Mouse (Mus musculus): ENCODE data around the gene Rab11fip5. TPM values are rescaled to one million over a fixed set of nuclear protein-coding genes. Genes with fewer than 3 reads are reported as not detected.
A peak's percentile ranks its signal among the peaks of the same experiment; 100 is the strongest.

Gene Rab11fip5
- polyA plus RNA-seq, 1 experiment from 2014 or later = 21.4 TPM

DNA sequence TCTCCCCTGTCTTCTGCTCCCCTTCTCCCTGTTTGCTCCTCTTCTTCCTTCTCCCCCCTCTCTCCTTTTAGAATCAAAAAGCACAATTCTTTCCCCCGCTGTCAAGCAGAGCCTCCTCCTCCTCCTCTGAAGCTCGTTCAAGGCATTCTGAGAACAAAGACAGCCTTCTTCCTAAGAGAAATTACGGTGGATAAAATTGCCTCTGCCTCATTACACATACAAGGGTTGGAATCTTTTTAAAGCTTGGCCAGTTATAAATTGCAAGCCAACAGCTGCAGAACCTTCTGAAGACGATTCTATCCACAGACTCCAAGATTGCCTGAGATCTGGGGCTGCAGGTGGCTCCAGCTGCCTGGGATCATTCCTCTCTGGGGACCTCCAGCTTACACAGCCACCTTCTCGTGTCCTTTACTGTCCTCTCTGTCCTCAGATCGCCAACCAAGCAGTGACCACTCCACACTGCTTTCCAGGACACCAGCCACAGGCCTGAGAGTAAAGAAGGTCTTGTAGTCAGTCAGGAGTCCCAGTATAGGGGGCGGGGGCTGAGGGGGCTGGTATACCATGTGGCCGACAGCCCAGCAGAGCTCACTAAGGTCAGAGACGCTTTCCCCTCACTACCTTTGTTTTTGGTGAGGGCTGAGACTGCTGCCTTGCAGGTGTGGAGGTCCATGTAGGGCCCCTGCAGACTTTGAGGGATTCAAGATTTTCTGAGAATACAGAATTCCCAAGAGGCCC lies 60.2 kb downstream of the Rab11fip5 start:
- Histone ChIP-seq H3K4me3 (replicated peaks) (no peak overlapping the region), H3K9me3 (replicated peaks) (no peaks in the 10 kb centered on the region), H3K36me3 (no peaks in the 10 kb centered on the region), H3K4me1 (peaks cover 3% of the 10 kb centered on the region; the same call in 1 of the 2 replicates), H3K9ac (no peak overlapping the region), H3K4me2 (replicated peaks) (no peak overlapping the region), H3K27ac (replicated peaks) (no peak overlapping the region), H3K27me3 (no peaks in the 10 kb centered on the region)
- 37% methylated on average over 9 of the region's 9 CpGs for WGBS
- ATAC-seq (ENCODE audit: insufficient number of reproducible peaks, low FRiP score, low TSS enrichment, low read depth) = no peak

DNA sequence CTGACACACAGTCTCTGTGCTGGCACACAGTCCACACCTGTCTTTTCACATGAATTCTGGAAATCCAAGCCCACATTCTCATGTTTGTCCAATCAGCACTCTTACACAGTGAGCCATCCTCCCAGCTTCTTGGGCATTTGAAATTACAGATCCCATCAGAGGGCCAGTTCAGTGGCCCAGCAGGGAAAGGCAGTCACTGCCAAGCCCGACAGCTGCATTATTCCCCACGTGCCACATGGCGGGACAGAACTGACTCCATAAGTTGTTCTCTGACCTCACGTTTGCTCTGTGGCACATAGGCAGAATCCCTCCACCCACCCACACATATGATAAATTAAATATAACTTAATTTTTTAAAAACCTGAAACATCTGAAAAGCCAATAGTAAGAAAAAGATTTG lies 66.5 kb downstream of the Rab11fip5 start:
- 75% methylated on average over 4 of the region's 4 CpGs for WGBS
- Histone ChIP-seq H3K4me3 (replicated peaks) (no peak overlapping the region), H3K27ac (replicated peaks) (no peak overlapping the region), H3K4me1 (peaks cover 3% of the 10 kb centered on the region), H3K27me3 (no peaks in the 10 kb centered on the region), H3K36me3 (no peaks in the 10 kb centered on the region), H3K9ac (no peak overlapping the region), H3K4me2 (replicated peaks) (no peak overlapping the region), H3K9me3 (replicated peaks) (no peaks in the 10 kb centered on the region)
- no peak for ATAC-seq (ENCODE audit: insufficient number of reproducible peaks, low FRiP score, low TSS enrichment, low read depth)

DNA sequence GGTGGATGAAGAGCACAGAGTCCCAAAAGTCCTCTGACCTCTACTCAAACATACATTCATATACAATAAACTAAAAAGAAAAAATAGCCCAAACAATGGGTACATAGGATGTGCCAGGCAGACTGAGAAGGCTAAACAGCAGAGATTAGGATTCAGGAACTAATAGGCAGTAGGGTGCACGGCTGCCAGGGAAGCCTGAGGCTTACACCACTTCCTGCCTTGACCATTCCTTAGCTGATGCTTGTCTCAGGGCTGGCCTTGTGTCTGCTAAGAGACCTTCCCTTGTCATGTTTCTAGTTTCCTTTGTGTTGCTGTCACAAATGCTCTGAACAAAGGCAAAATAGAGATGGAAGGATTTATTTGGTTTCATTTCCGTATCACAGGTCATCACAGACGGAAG lies 68.1 kb downstream of the Rab11fip5 start:
- H3K4me2 ChIP-seq (replicated peaks) = no peak overlapping the region
- H3K27ac ChIP-seq (replicated peaks) = no peak overlapping the region
- peaks cover 10% of the 10 kb centered on the region for H3K4me1 ChIP-seq
- no peak for ATAC-seq (ENCODE audit: insufficient number of reproducible peaks, low FRiP score, low TSS enrichment, low read depth)
- WGBS = 78% methylated on average over 3 of the region's 3 CpGs
- no peaks in the 10 kb centered on the region for H3K9me3 ChIP-seq (replicated peaks)
- H3K4me3 ChIP-seq (replicated peaks) = no peak overlapping the region
- no peaks in the 10 kb centered on the region for H3K27me3 ChIP-seq
- no peaks in the 10 kb centered on the region for H3K36me3 ChIP-seq
- H3K9ac ChIP-seq = no peak overlapping the region

DNA sequence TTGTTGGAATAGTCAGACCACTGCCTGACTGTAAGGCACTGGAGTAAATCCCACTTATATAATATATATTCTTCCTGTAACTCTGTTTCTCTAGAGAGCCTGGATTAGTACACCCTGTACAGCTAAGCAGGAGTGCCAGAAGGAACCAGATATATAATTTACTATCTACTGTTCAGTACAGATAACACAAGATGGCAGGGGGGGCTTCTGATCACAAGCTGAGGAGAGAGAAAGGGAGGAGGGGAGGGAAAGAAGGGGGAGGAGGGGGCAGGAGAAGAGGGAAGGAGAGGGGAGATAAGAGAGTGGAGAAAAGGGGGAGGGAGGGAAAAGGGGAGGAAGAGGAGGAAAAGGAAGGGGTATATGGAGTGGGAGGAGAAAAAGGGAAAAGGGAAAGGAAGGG lies 68.6 kb downstream of the Rab11fip5 start:
- Histone ChIP-seq H3K36me3 (no peaks in the 10 kb centered on the region), H3K4me2 (replicated peaks) (no peak overlapping the region), H3K9me3 (replicated peaks) (no peaks in the 10 kb centered on the region), H3K27me3 (no peaks in the 10 kb centered on the region), H3K27ac (replicated peaks) (no peak overlapping the region), H3K9ac (no peak overlapping the region), H3K4me3 (replicated peaks) (no peak overlapping the region), H3K4me1 (peaks cover 10% of the 10 kb centered on the region)
- ATAC-seq (ENCODE audit: insufficient number of reproducible peaks, low FRiP score, low TSS enrichment, low read depth) = no peak

DNA sequence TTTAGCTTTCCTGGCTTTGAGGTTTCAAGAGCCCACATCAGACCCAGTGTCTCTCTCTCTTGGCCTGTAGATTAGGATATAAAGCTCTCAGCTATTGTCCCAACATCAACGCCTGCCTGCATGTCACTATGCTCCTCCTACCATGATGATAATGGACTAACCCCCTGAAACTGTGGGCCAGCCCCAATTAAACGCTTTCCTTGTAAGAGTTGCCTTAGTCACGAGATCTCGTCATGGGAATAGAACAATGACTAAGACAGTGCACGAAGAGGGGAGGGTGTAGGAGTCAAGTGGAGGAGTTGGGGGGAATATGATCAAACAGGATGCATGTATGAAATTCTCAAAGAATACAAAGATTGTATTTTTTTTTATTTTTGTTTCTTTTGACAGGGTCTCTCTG lies 69.5 kb downstream of the Rab11fip5 start:
- no peak for ATAC-seq (ENCODE audit: insufficient number of reproducible peaks, low FRiP score, low TSS enrichment, low read depth)
- 78% methylated on average over 5 of the region's 5 CpGs for WGBS
- Histone ChIP-seq H3K4me2 (replicated peaks) (no peak overlapping the region), H3K4me3 (replicated peaks) (no peak overlapping the region), H3K27ac (replicated peaks) (no peak overlapping the region), H3K9ac (no peak overlapping the region), H3K4me1 (peaks cover 10% of the 10 kb centered on the region), H3K36me3 (no peaks in the 10 kb centered on the region), H3K27me3 (no peaks in the 10 kb centered on the region), H3K9me3 (replicated peaks) (no peaks in the 10 kb centered on the region)

DNA sequence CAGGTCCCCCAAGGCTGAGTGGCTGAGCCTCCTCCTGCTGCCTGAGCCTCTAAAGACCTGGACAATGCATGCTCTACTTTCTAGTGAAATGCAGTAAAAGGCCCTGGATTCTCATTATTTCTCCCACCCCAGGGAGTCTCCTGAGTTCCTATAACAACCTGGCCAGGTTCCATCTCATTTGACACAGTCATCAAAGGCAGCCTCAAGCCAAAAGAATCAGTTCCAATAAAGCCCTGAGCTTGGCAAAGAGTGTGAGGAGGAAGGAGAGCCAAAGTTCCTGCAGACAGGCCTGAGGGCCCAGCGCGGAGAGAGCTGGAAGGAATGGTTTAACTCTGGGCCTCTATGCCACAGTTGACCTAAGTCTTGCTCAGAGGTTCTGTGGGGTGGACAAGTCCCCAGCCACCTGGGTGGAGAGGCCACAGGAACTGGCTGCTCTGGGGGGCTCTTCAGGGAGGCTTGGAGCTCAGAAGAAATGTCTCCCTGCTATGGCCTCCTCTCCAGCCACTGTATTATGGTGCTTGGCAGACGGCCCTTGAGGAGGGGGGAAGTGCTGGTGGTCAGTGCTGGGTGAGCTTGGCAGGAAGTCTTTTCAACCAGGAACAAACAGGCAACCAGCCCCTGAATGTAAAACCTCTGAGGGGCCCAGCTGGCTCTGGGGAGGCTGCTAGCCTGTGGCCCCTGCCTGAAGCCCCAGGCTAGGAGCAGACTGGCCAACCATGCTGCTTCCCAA lies 71.9 kb downstream of the Rab11fip5 start:
- H3K9me3 ChIP-seq (replicated peaks) = no peaks in the 10 kb centered on the region
- no peak overlapping the region for H3K9ac ChIP-seq
- peak overlapping the region; percentile 69 for H3K27ac ChIP-seq (replicated peaks)
- no peaks in the 10 kb centered on the region for H3K36me3 ChIP-seq
- H3K4me3 ChIP-seq (replicated peaks) = no peak overlapping the region
- peak; percentile 75 for ATAC-seq (ENCODE audit: insufficient number of reproducible peaks, low FRiP score, low TSS enrichment, low read depth)
- no peak overlapping the region for H3K4me2 ChIP-seq (replicated peaks)
- 37% methylated on average over 3 of the region's 3 CpGs for WGBS
- H3K27me3 ChIP-seq = no peaks in the 10 kb centered on the region
- H3K4me1 ChIP-seq = peaks cover 10% of the 10 kb centered on the region

DNA sequence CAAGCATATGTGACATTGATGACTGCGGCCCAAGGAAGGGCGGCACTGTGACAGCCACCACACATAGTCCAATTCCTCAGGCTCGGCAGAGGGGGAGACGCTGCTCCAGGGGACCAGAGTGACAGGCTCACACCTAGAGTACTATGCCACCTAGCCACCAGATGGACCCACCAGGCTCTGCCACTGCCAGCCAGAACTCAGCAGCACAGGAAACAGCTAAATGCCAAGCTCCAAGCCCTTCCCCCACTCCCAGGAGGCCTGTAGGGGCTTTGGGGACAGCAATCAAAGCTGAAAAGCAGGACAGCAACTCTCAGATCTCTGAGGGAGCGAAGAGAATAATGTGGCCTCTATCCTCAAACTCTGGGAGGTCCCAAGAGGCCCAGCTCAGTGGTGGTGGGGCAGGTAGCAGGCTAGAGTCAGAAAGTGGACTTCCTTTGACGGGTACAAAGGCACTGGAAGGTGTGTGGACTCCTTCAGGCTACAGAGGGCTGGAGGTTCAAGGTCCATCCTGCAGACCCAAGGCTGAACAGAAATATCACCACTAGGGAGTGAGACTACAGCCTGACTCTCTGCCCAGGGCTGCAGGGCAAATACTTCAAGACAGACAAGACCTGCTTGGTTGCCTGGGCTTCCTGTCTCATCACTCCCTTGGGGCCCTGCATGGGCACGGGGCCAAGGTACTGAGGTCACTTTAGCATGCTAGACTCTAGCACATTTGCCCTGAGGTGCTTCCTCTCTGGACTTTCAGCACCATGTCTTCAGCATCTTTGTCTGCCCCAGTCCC lies 78.9 kb downstream of the Rab11fip5 start:
- Histone ChIP-seq H3K9ac (no peak overlapping the region), H3K27me3 (no peaks in the 10 kb centered on the region), H3K27ac (replicated peaks) (no peak overlapping the region), H3K9me3 (replicated peaks) (no peaks in the 10 kb centered on the region), H3K4me2 (replicated peaks) (no peak overlapping the region), H3K36me3 (no peaks in the 10 kb centered on the region), H3K4me1 (peaks cover 10% of the 10 kb centered on the region), H3K4me3 (replicated peaks) (no peak overlapping the region)
- ATAC-seq (ENCODE audit: insufficient number of reproducible peaks, low FRiP score, low TSS enrichment, low read depth) = 0 out of 2 replicates have a peak, but pooled peaks have one; percentile 19
- WGBS = 56% methylated on average over 7 of the region's 7 CpGs

DNA sequence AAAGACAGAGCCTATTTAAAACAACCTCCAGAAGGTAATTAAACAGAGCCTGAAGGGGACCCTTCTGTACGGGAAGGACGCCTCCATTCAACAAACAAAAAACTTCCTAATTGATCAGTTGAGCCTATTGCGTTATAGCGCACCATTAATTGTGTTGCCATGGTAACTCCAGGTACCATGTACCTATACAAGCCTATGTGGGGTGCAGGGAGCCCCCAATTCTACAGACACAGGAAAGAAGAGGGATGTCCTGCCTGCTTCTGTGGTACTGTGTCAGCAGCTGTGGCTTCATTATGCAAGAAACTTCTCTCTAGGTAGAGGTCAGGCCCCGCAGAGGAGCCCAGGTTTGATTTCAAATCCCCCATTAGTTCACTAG lies 80.4 kb downstream of the Rab11fip5 start:
- Histone ChIP-seq H3K4me1 (peaks cover 10% of the 10 kb centered on the region), H3K9me3 (replicated peaks) (no peaks in the 10 kb centered on the region), H3K27ac (replicated peaks) (no peak overlapping the region), H3K36me3 (no peaks in the 10 kb centered on the region), H3K9ac (no peak overlapping the region), H3K4me3 (replicated peaks) (no peak overlapping the region), H3K27me3 (no peaks in the 10 kb centered on the region), H3K4me2 (replicated peaks) (no peak overlapping the region)
- no peak for ATAC-seq (ENCODE audit: insufficient number of reproducible peaks, low FRiP score, low TSS enrichment, low read depth)
- WGBS = 53% methylated on average over 5 of the region's 5 CpGs

DNA sequence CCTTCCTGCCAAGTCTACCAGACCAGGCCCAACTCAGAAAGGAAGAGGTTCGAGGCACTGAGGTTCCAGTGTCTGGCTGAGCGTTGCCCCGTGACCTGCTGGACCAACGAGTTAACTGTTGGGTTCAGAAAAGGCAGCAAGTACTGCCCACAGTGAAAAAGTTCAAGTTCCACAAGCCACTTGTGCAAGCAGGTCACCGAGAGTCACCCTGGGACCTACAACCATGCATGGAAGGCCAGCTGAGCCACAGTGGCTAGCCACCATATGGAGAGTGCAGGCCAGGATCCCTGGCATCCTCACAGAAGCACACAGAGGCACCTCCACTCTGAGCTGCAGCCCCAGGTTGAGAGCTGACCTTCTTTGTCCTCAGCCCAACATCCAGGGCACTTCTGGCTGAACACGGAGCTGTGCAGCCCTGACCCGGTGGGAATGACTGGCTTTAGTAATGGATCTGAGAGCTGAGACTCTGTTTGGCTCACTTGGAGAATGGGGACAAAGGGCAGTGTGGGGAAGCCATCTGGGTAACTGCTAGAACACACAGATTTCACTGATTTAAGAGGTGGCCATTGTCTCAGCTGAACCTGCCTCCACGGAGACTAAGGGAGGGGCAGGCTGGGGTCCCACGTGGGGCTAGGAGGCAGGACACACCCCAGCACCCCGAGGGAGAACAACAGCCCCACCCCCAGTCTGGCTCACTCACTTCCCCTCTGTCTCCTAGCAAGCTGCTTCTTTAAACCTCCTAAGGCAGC lies 81.0 kb downstream of the Rab11fip5 start:
- Histone ChIP-seq H3K9me3 (replicated peaks) (no peaks in the 10 kb centered on the region), H3K27ac (replicated peaks) (no peak overlapping the region), H3K9ac (no peak overlapping the region), H3K27me3 (no peaks in the 10 kb centered on the region), H3K4me3 (replicated peaks) (no peak overlapping the region), H3K36me3 (no peaks in the 10 kb centered on the region), H3K4me1 (peaks cover 10% of the 10 kb centered on the region), H3K4me2 (replicated peaks) (no peak overlapping the region)
- WGBS = 48% methylated on average over 10 of the region's 10 CpGs
- peak; percentile 59; the same call in 1 of the 2 replicates for ATAC-seq (ENCODE audit: insufficient number of reproducible peaks, low FRiP score, low TSS enrichment, low read depth)

DNA sequence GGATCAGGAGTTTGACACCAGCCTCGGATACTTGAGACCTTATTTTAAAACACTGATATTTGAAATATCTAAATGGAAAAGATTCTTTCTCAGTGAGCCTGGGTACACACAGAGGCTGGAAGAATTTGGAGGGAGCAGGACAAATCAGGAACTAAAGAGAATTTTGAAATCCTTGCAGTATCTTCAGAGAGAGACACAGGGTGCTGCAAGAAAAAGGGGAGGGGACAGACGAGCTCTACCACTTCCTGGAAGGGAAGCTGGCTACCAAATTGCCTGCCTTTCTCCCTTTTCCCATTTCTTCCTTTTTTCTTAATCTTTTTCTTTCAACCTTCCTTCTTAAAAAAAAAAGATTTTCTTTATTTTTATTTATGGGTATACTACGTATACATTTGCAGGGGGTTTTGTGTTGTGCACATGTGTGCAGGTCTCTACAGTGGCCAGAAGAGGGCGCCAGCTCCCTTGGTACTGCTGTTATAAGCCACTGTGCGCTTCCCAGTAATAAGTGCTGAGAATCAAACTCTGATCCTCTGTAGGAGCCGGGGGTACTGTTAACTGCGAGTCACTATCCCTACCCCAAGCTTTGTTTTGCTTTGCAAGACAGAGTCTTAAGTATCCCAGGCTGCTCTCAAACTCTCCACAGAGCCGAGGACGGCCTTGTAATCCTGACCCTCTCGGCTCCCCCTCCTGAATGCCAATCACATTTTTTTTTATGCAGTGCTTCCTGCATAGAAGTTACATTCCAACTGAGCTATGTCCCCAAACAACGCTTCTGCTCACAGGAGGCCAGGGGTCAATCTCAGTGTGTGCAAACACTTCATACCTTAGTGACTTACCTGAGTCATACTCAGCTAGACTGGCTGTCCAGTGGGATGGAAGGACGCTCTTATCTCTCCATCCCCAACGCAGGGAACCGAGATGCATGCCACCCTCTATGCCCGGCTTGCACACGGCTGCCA lies 83.3 kb downstream of the Rab11fip5 start:
- no peak for ATAC-seq (ENCODE audit: insufficient number of reproducible peaks, low FRiP score, low TSS enrichment, low read depth)
- Histone ChIP-seq H3K27ac (replicated peaks) (no peak overlapping the region), H3K4me3 (replicated peaks) (no peak overlapping the region), H3K36me3 (no peaks in the 10 kb centered on the region), H3K4me2 (replicated peaks) (no peak overlapping the region), H3K27me3 (no peaks in the 10 kb centered on the region), H3K4me1 (peaks cover 11% of the 10 kb centered on the region), H3K9me3 (replicated peaks) (no peaks in the 10 kb centered on the region), H3K9ac (no peak overlapping the region)
- 88% methylated on average over 16 of the region's 16 CpGs for WGBS

Measured in embryonic facial prominence, embryonic 15.5 days (tissue).